Mouse (Mus musculus) lung, adult 2 months (tissue): ENCODE results near the gene Cdca8.

ENCODE experiments used
- CTCF ChIP-seq: fragments of 200-500 bp; IDR thresholded peaks from 2 replicates; pipeline ENCODE4 v1.5.1; 2011; ENCODE audit warnings: mild to moderate bottlenecking, low read length, control low read depth; ENCODE audit not compliant: insufficient read depth
- POLR2A ChIP-seq: fragments of 200-500 bp; IDR thresholded peaks from 2 replicates; pipeline ENCODE4 v1.6.1; 2011; ENCODE audit warnings: low read depth, mild to moderate bottlenecking, control low read depth, low read length, borderline replicate concordance; ENCODE audit errors: extremely low read depth

DNA sequence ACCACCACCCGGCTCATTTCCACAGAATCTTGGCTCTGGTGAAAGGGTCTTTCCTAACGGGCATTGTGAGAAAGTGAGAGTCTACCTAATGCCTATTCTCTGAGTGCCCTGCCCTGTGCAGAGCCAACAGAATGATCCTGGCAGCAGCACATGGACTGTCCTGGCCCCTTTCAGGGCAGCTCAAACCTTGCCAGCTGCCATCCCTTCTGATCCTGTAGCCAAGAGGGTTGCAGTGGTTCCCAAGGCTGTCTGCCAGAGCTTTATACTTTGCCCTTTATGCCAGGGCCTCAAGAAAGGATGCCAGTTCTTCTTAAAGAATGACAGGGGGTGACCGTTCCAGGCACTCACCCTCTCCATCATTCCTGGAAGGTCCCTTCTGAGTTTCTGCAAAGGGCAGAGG lies 10.4 kb upstream of the Cdca8 start:
- no peak for TF ChIP-seq POLR2A
- TF ChIP-seq CTCF, result no peak
